Mouse (Mus musculus): ENCODE data around the gene Mesp2.

- no peak for TF ChIP-seq CTCF (IDR thresholded peaks at IDR 0.05; ENCODE audit: insufficient read depth, low read length)
- no peak for TF ChIP-seq POLR2A (IDR thresholded peaks at IDR 0.05; ENCODE audit: borderline replicate concordance, extremely low read depth, low read depth, low read length)
Measured at GRCm38 (mm10) chr7:79858202-79858934, 47.8 kb downstream of the Mesp2 start.
